Mouse (Mus musculus): ENCODE data around the gene Serpine3.

- no peak for TF ChIP-seq CTCF (IDR thresholded peaks at IDR 0.05; ENCODE audit: insufficient read depth, low read length)
- no peak for TF ChIP-seq POLR2A (IDR thresholded peaks at IDR 0.05; ENCODE audit: borderline replicate concordance, extremely low read depth, low read depth, low read length)
Observed at GRCm38 (mm10) chr14:62640396-62640795, 23.1 kb upstream of the Serpine3 start.

Data from lung, adult 2 months (tissue).